Mouse (Mus musculus) large intestine, adult 2 months (tissue): ENCODE data around the gene Neu4. TPM values are rescaled to one million over a fixed set of nuclear protein-coding genes. Genes with fewer than 3 reads are reported as not detected.
"Not testable (repeated sequence)": the region's sequence is repeated elsewhere in the genome, so short reads cannot be mapped to it uniquely, and the experiment has no call there.

ENCODE experiments used
- DNase-seq: peaks from one replicate; pipeline ENCODE4 v3.0.0-alpha.2; 2012; ENCODE audit warnings: low read depth, low spot score
- WGBS: fragments of 180-500 bp; shearing (Covaris S2); methylation state at CpG from one replicate; pipeline ENCODE4 v1.1.7; 2018; 5-methylcytosine and 5-hydroxymethylcytosine counted together
- polyA plus RNA-seq: library from polyadenylated mRNA; depleted of rRNA; stranded (reverse); fragments of >200 nt; gene quantifications from 2 replicates; pipeline ENCODE4 v1.2.3, GENCODE M21; 2012; rRNA removed

Neu4 gene
- polyA plus RNA-seq, 1 experiment, result not detected

DNA sequence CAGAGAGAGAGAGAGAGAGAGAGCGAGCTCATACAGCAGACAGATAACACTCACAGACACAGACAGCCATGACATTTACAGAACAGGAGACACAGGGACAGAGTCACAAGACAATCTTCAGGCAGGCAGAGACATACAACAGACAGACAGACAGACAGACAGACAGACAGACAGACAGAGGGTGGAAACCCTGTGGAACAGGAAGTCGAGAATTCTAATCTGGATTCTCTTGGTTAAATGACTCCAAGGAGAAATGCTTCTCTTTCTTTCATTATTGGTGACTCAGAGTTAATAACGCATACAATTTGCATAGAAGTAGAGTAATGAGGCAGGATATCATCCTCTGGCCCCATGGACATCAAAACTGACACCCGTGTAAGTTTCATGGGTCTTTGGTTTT is 26.3 kb downstream of the Neu4 start:
- no peak for DNase-seq
- WGBS, result 62% methylated on average over 4 of the region's 4 CpGs

DNA sequence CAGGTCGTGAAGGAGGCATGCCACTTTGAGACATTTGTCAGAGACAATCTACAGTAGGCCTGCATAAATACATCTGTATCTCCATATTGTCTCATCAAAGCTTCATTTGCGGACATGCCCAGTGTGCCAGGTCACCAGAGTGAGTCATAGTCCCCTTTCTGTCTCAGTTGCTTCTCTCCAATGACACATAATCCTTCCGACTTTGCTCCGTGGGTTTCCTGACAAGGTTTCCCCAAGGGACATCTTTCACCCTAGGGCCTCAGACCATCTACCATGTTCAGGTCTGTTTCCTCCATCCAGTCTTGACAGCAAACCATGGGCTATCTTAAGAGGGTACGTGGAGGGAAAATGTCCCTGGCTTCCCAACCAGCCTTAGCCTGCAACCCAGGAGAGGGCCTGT is 30.9 kb downstream of the Neu4 start:
- DNase-seq, result no peak
- WGBS, result 88% methylated on average over 5 of the region's 5 CpGs

DNA sequence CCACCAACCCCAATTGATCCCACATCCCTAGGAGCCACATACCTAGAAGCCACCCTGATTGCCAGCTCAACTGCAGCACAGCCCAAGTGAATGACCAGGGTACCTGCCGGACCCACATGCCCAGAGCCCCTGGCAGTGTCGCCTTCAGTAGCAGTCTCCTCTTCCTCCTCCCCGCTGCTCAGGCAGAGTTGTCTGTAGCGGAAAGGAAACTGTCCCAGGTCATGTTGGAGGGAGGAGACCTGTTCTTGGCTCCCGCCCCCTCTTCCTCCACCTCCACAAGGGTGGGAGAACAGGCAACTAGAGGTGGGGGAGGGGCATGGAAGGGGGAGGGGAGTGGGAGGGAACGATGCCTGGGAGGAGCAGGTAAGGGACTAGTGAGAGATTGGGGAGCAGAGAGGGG is 32.1 kb downstream of the Neu4 start, which contains the start of gene Pdcd1:
Gene Pdcd1, minus strand, starts transcription at position 181 of the 400 bp plus-strand sequence.
- DNase-seq, result no peak
- 51% methylated on average over 6 of the region's 6 CpGs for WGBS

DNA sequence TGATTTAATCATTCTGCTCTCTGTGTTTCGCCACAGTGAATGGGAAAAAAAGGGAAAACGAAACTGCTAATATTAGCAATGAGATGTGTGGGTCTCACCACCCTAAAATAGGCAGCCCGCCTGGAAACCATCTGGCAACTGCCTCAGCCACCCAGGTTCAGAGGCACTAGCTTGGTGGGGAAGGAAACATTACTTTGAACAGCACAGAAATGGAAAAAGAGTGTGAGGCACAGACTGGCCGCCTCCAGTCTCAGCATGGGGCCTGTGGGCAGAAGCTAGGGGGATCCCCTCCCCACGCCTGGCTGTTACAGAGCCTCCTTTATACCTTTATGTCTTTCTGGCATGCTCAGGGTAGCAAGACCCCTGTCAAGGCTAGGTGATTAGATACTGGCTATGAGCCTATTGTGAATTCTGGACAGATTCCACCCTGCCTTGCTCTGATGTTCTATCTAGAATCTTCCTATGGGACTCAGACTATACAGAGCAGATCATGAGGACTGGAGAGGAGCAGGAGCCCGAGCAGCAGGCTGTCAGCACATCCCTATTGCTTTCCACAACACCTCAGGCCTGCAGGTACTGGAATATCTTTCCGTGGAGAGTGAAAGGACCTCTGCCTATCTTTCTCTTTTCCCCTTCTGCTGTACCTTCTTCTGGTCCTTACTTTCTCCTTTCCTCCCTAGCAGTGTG is 33.4 kb downstream of the Neu4 start:
- 73% methylated on average over 7 of the region's 7 CpGs for WGBS
- no peak for DNase-seq

DNA sequence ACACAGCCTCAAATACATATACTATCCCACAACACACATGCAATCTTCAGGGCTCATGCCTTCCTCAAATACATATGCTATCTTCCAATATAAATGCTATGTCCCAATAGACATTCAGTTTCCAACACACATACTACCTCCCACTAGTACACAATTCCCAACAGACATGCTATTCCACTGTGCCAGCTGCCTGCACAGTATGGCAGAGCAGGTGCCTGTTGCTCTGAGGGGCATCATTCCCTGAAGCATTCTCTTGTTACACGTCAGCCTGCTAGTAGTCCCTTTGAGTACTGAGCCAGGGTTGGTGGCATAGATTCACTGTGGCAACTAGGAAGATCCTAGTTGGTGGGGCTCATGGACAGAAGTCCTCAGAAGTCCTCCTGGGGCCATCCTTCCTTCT is 34.2 kb downstream of the Neu4 start:
- WGBS, result 78% methylated on average over 1 of the region's 1 CpGs
- no peak for DNase-seq

DNA sequence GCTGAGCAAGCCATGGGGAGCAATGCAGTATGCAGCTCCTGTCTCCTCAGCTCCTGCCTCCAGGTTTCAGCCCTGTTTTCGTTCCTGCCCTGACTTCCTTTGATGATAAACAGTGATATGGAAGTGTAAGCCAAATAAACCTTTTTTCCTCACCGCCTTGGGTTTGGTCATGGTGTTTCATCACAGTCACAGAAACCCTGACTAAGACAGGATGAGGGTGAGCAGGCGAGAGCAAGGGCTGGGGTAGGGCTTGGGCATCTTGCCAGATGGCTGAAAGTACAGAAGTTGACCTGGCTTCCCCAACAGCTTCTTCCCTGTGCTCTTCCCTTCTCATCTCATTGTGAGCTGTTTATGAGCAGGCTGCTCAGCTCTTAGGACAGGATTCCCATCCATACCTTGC is 35.7 kb downstream of the Neu4 start:
- no peak for DNase-seq
- 9% methylated on average over 3 of the region's 3 CpGs for WGBS

DNA sequence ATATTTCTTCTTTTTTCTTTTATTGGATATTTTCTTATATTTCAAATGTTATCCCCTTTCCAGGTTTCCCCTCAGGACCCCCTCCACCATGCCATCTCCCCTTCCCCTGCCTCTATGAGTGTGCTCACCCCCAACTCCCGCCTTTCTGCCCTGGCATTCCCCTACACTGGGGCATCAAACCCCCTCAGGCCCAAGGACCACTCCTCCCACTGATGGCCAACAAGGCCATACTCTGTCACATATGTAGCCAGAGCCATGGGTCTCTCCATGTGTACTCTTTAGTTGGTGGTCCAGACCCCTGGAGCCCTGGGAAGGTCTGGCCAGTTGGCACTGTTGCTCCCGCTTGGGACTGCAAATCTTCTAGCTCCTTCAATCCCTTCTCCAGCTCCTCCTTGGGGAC is 37.1 kb downstream of the Neu4 start:
- 95% methylated on average over 2 of the region's 2 CpGs for WGBS
- no peak for DNase-seq

DNA sequence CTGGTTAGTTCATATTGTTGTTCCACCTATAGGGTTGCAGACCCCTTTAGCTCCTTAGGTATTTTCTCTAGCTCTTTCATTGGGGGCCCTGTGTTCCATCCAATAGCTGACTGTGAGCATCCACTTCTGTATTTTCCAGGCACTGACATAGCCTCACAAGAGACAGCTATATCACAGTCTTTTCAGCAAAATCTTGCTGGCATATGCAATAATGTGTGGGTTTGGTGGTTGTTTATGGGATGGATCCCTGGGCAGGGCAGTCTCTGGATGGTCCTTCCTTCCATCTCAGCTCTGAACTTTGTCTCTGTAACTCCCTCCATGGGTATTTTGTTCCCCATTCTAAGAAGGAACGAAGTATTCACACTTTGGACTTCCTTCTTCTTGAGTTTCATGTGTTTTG is 38.0 kb downstream of the Neu4 start:
- DNase-seq, result not testable (repeated sequence)
- 60% methylated on average over 1 of the region's 1 CpGs for WGBS

DNA sequence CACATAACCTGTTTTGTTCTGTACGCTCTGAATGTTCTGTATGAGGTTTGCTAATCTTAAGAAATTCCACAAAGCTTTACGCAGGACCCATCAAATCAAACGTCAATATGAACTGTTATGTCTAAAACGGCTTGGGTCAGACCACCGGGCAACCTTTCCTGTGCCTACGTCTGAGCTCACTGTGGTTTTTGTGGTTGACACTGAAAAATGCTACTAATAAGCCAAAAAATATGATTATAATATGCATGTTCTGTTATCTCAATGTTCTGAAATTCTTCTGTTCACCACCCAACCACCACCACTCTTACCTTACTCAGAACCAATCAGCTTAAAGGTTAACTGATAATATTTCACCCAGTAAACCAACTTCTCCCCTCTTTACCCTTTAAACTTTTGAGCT is 54.5 kb downstream of the Neu4 start:
- DNase-seq, result no peak
- 83% methylated on average over 6 of the region's 6 CpGs for WGBS

DNA sequence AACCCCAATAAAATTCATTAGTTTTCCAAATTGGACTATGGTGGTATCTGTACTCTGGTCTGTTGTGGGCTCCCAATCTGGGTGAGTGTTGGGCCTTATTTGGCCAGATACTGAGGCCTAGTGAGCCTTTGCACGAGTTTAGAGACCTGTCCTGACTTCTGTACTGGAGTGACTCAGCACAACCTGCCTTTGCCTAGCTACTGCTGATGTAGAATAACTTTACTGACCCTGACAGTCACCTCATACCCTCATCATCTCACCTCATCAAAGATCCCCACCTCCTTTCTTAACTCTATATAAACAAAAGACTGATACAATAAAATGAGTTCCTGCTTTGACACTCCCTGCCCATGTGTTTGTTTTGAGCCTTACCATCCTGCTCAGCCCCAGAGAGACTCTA is 56.5 kb downstream of the Neu4 start:
- no peak for DNase-seq
- WGBS, result 21% methylated on average over 1 of the region's 1 CpGs

Other genes with a start within 250 kb of the Neu4 start
- 43.9 and 54.5 TPM in 2 replicates for gene Dtymk, start 218.5 kb upstream of the Neu4 start, polyA plus RNA-seq
- 5.0 and 5.6 TPM in 2 replicates for gene Ing5, start 216.5 kb upstream of the Neu4 start, polyA plus RNA-seq
- gene D2hgdh, start 195.5 kb upstream of the Neu4 start, polyA plus RNA-seq, result 8.7 and 15.9 TPM in 2 replicates
- 13.6 and 31.8 TPM in 2 replicates for gene Gal3st2, start 159.1 kb upstream of the Neu4 start, polyA plus RNA-seq
- gene Gal3st2b, start 102.1 kb upstream of the Neu4 start, polyA plus RNA-seq, result 28.3 and 73.6 TPM in 2 replicates
- 0.11 and 0.22 TPM in 2 replicates for gene Gal3st2c, start 29.9 kb upstream of the Neu4 start, polyA plus RNA-seq
- 1.3 and 1.7 TPM in 2 replicates for gene Pdcd1, start 32.1 kb downstream of the Neu4 start, polyA plus RNA-seq